17 mouse cellular contexts compared by ENCODE assay signal in the genomic region with DNA sequence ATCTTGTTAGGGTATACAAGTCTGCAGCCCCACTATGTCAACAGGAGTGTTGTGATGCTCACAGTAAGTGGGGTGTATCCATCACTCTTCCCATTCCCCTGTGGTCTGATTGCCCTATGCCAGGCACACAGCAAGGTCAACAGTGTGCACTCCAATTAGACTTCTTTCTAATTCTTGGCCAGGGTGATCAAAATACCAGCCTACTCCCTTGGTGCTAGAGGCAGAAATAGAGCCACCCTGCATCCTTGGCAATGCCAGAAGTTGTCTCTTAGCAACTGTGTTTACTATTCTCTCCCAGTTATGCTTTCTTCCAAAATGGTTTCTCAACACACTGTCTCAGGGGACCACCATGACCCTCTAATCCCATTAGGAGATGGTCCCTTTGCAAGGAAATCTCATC.
DNase-seq lines count a peak whose midpoint lies in the region; ATAC-seq and TF ChIP-seq lines count a peak whose summit lies in the region.
"Had no signal": no experiment of that assay in that cellular context is flagged by ENCODE, and none has a peak within 500 bp of the region (broad histone marks: within the 10 kb centered on the region; RNA-seq: fewer than 3 reads in every experiment).

No protein-coding gene starts in this region.

- TF ChIP-seq CTCF in hindbrain, postnatal 0 days (IDR thresholded peaks at IDR 0.05; ENCODE audit: low read depth): no peak

- H3K4me3 ChIP-seq in midbrain, embryonic 13.5 days (replicated peaks): no peak overlapping the region
- no peak overlapping the region for H3K4me3 ChIP-seq in midbrain, embryonic 10.5 days
- no peak overlapping the region for H3K4me3 ChIP-seq in hindbrain, postnatal 0 days (ENCODE audit: low read length)
- H3K4me3 ChIP-seq: embryonic facial prominence, embryonic 10.5 days; heart, embryonic 12.5 days had no signal

- no peaks in the 10 kb centered on the region for H3K36me3 ChIP-seq in midbrain, embryonic 13.5 days
- no peaks in the 10 kb centered on the region for H3K36me3 ChIP-seq in midbrain, embryonic 10.5 days
- H3K36me3 ChIP-seq in hindbrain, postnatal 0 days (ENCODE audit: insufficient read depth, low read length): no peaks in the 10 kb centered on the region
- H3K36me3 ChIP-seq: embryonic facial prominence, embryonic 10.5 days; heart, embryonic 12.5 days had no signal

- ATAC-seq in midbrain, embryonic 13.5 days: 0 out of 2 replicates have a peak, but pooled peaks have one; percentile 43
- peak; percentile 80 for ATAC-seq in hindbrain, postnatal 0 days
- ATAC-seq: activated CD4-positive, CD25-positive, alpha-beta regulatory T cell, adult 4 months; forebrain, embryonic 14.5 days; intestine, embryonic 16.5 days; Patski had no signal

- no peaks in the 10 kb centered on the region for H3K27me3 ChIP-seq in midbrain, embryonic 13.5 days
- no peaks in the 10 kb centered on the region for H3K27me3 ChIP-seq in midbrain, embryonic 10.5 days (ENCODE audit: low read depth, poor library complexity, severe bottlenecking)
- H3K27me3 ChIP-seq in hindbrain, postnatal 0 days (ENCODE audit: insufficient read depth, low read length): no peaks in the 10 kb centered on the region
- H3K27me3 ChIP-seq: heart, embryonic 12.5 days had no signal

- no peaks in the 10 kb centered on the region for H3K9me3 ChIP-seq in midbrain, embryonic 13.5 days
- H3K9me3 ChIP-seq in midbrain, embryonic 10.5 days (replicated peaks): no peaks in the 10 kb centered on the region
- H3K9me3 ChIP-seq in hindbrain, postnatal 0 days (ENCODE audit: low read length): no peaks in the 10 kb centered on the region
- H3K9me3 ChIP-seq: embryonic facial prominence, embryonic 10.5 days; heart, embryonic 12.5 days had no signal

- peak; percentile 68 for DNase-seq in heart, adult 11 months
- no peak for DNase-seq in heart, postnatal 4 days
- DNase-seq in layer of hippocampus, adult 11-12 months (ENCODE audit: low spot score): peak; percentile 25
- DNase-seq in layer of hippocampus, postnatal 25 days (ENCODE audit: extremely low spot score in 1 of 2, low spot score in 1 of 2): no peak
- DNase-seq in midbrain, embryonic 10.5 days (ENCODE audit: low spot score): no peak
- DNase-seq in hindbrain, postnatal 0 days (ENCODE audit: low spot score): peak; percentile 65
- DNase-seq: adrenal gland, postnatal 14 days; cerebellum, adult 2 months; cerebellum, postnatal 10 days; gastrocnemius, postnatal 14 days had no signal

- H3K9ac ChIP-seq in midbrain, embryonic 13.5 days (replicated peaks): no peak overlapping the region
- H3K9ac ChIP-seq in hindbrain, postnatal 0 days (replicated peaks; ENCODE audit: low read length): no peak overlapping the region
- H3K9ac ChIP-seq: heart, embryonic 12.5 days had no signal

- no peak overlapping the region for H3K4me2 ChIP-seq in midbrain, embryonic 13.5 days (replicated peaks)
- H3K4me2 ChIP-seq in hindbrain, postnatal 0 days (ENCODE audit: low read depth, low read length): no peak overlapping the region
- H3K4me2 ChIP-seq: heart, embryonic 12.5 days had no signal

- no peak overlapping the region for H3K27ac ChIP-seq in midbrain, embryonic 13.5 days
- H3K27ac ChIP-seq in midbrain, embryonic 10.5 days (replicated peaks): no peak overlapping the region
- H3K27ac ChIP-seq in hindbrain, postnatal 0 days: no peak overlapping the region
- H3K27ac ChIP-seq: embryonic facial prominence, embryonic 10.5 days had no signal

- peaks cover 6% of the 10 kb centered on the region for H3K4me1 ChIP-seq in midbrain, embryonic 13.5 days (replicated peaks)
- H3K4me1 ChIP-seq in midbrain, embryonic 10.5 days: peaks cover 15% of the 10 kb centered on the region
- no peaks in the 10 kb centered on the region for H3K4me1 ChIP-seq in hindbrain, postnatal 0 days (ENCODE audit: insufficient read depth, low read length)
- H3K4me1 ChIP-seq: heart, embryonic 12.5 days had no signal

Comparison
In these comparisons a context has a peak if more than half of its experiments do, and no peak if none do; other contexts are left out.
1. DNase-seq: peak in heart, adult 11 months (single experiment), layer of hippocampus, adult 11-12 months (single experiment) and hindbrain, postnatal 0 days (single experiment); none in heart, postnatal 4 days (single experiment), layer of hippocampus, postnatal 25 days (0 of 2) and midbrain, embryonic 10.5 days (single experiment).